Mouse (Mus musculus): ENCODE results near the gene Ang2. TPM values are rescaled to one million over a fixed set of nuclear protein-coding genes. Genes with fewer than 3 reads are reported as not detected.
"Not testable (repeated sequence)": the region's sequence is repeated elsewhere in the genome, so short reads cannot be mapped to it uniquely, and the experiment has no call there.

The Ang2 gene
- not detected in 2 replicates for polyA plus RNA-seq (2016; fragmentation: Nextera tagmentation; extraction: Ambion mirVana)

- no peak within 1 kb of the TSS for H3K27ac ChIP-seq
- DNase-seq (ENCODE audit: low spot score), result no peak
- no peaks in the 10 kb centered on the region for H3K36me3 ChIP-seq
- H3K27me3 ChIP-seq (ENCODE audit: insufficient read depth, poor library complexity, severe bottlenecking), result no peaks in the 10 kb centered on the region
- no peaks in the 10 kb centered on the region for H3K9me3 ChIP-seq
- H3K4me1 ChIP-seq, result no peaks in the 10 kb centered on the region
- WGBS, result 71% methylated on average over 5 of the region's 5 CpGs
- no peak within 1 kb of the TSS for H3K4me3 ChIP-seq
These were observed at the start of gene Ang2 for GRCm38 (mm10) chr14:51199098-51200023. Ang2 (minus strand) TSS chr14:51199148.

DNA sequence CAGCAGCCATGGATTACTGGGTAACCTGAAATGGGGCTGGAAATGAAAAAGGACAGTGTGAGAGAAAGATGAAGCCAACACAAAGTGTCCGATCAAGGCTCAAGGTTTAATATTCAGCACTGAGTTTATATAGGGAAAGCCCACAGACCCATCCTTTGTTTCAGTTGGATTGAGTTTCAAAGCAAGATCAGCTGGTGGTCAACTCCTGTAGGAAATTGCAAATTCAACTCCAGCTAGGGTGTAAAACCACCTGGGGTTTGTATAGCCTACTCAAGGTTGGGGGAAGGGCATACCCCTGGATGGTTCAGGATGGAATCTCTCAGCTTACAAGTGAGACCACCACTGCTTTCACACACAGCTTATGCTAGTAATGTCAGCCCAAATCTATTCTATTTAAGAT, 48.8 kb upstream of the Ang2 start:
- Histone ChIP-seq H3K36me3 (no peaks in the 10 kb centered on the region), H3K4me1 (no peaks in the 10 kb centered on the region), H3K4me3 (no peak overlapping the region), H3K9me3 (no peaks in the 10 kb centered on the region), H3K27me3 (ENCODE audit: insufficient read depth, poor library complexity, severe bottlenecking) (no peaks in the 10 kb centered on the region), H3K27ac (no peak overlapping the region)
- WGBS, result 76% methylated on average over 1 of the region's 1 CpGs
- DNase-seq (ENCODE audit: low spot score), result no peak

DNA sequence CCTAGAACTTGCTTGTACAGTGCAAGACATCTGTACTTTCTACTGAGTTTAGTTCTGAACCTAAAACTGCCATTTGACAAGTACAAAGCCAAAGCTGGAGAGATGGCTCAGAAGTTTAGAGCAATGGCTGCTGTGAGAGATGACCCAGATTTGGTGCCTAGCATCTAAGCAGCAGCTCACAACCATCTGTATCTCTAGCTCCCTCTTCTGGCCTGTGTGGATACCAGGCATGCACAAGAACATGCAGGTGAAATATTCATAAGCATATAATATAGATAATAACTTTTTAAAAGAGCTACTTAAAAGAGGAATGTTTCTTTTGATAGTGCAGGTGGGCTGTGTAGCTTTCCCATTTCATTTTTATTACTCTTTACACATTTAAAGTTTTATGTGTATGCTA, 42.0 kb upstream of the Ang2 start:
- H3K9me3 ChIP-seq, result no peaks in the 10 kb centered on the region
- no peaks in the 10 kb centered on the region for H3K4me1 ChIP-seq
- no peak overlapping the region for H3K27ac ChIP-seq
- H3K27me3 ChIP-seq (ENCODE audit: insufficient read depth, poor library complexity, severe bottlenecking), result no peaks in the 10 kb centered on the region
- no peak for DNase-seq (ENCODE audit: low spot score)
- no peak overlapping the region for H3K4me3 ChIP-seq
- H3K36me3 ChIP-seq, result no peaks in the 10 kb centered on the region

DNA sequence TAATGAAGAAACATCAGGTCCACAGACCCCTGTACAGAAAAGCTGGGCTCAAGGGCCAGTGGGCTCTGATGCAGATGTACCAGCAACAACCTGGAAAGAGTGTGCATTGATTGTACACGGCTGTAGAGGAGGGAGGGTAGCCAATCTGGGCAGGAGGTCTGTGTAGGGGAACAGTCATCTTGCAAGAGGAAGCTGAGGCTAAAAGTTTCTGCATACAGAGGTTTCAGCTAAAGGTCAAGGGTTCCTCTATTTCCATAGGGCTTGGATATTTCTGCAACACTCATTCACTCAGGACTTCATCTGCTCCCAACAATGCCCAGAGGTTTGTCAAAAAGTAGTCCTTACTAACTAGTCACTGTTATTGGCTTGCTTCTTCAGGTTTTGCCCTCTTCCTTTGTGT, 38.5 kb upstream of the Ang2 start:
- DNase-seq (ENCODE audit: low spot score); H3K4me1 ChIP-seq; H3K27ac ChIP-seq; H3K9me3 ChIP-seq; H3K36me3 ChIP-seq; H3K27me3 ChIP-seq (ENCODE audit: insufficient read depth, poor library complexity, severe bottlenecking); H3K4me3 ChIP-seq: not testable (repeated sequence)
- WGBS, result 78% methylated on average over 1 of the region's 1 CpGs

- 67% methylated on average over 4 of the region's 4 CpGs for WGBS
These were observed 30.7 kb upstream of the Ang2 start for GRCm38 (mm10) chr14:51229657-51230056.

GRCm38 (mm10) chr14:51220075-51220474, 21.1 kb upstream of the Ang2 start:
- 87% methylated on average over 3 of the region's 3 CpGs for WGBS
- DNase-seq (ENCODE audit: low spot score), result peak; percentile 10
- H3K4me1 ChIP-seq; H3K9me3 ChIP-seq; H3K4me3 ChIP-seq; H3K36me3 ChIP-seq; H3K27me3 ChIP-seq (ENCODE audit: insufficient read depth, poor library complexity, severe bottlenecking); H3K27ac ChIP-seq: not testable (repeated sequence)

More at GRCm38 (mm10) chr14:51229657-51230056, 30.7 kb upstream of the Ang2 start:
- DNase-seq (ENCODE audit: low spot score); H3K36me3 ChIP-seq; H3K9me3 ChIP-seq; H3K4me1 ChIP-seq; H3K4me3 ChIP-seq; H3K27me3 ChIP-seq (ENCODE audit: insufficient read depth, poor library complexity, severe bottlenecking); H3K27ac ChIP-seq: not testable (repeated sequence)

DNA sequence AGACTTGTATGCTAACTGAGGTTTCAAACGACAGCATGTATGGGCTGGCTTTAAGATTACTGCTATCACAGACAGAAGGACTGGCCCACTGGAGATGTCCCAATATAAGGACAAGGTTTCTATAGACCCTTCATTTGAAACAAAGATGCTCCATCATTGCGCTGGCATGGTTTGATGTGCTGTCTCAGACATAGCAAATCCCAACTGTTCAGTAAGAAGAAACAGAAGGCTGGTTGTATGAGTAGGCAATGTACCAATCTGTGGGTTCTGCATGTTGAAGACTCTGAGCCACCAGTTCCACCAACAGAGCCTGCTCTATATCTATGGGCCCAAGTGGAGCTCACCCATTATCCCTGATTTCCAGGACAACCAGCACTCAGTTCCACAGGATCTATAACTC, 4.2 kb upstream of the Ang2 start, which contains the start of gene Ear14:
TSS of gene Ear14 (plus strand) at position 277 of the 400 bp plus-strand sequence.
- no peaks in the 10 kb centered on the region for H3K27me3 ChIP-seq (ENCODE audit: insufficient read depth, poor library complexity, severe bottlenecking)
- H3K4me3 ChIP-seq, result no peak within 1 kb of the TSS
- no peaks in the 10 kb centered on the region for H3K9me3 ChIP-seq
- DNase-seq (ENCODE audit: low spot score), result no peak
- H3K27ac ChIP-seq, result no peak within 1 kb of the TSS
- 78% methylated on average over 2 of the region's 2 CpGs for WGBS
- H3K36me3 ChIP-seq, result no peaks in the 10 kb centered on the region
- no peaks in the 10 kb centered on the region for H3K4me1 ChIP-seq

DNA sequence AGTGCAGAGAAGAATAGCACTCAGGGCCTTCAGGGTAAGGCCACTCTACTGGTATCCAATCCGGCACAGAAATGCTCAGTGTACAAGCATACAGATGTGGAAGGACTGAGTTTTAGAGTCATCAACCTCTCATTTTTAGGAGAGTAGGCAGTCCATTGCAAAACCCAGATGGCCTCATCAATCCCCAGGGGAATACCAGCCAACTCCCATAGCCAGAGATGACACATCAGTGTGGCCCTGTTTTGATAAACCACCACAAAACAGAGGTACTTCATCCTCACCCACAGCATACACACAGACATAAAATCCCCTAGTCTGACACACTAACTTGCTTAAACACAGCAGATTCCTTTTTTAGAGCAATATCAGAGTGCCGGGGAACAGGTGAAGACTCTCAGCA, 1.5 kb upstream of the Ang2 start:
- Histone ChIP-seq H3K36me3 (no peaks in the 10 kb centered on the region), H3K4me3 (no peak overlapping the region), H3K9me3 (no peaks in the 10 kb centered on the region), H3K27me3 (ENCODE audit: insufficient read depth, poor library complexity, severe bottlenecking) (no peaks in the 10 kb centered on the region), H3K4me1 (no peaks in the 10 kb centered on the region), H3K27ac (no peak overlapping the region)
- WGBS, result 89% methylated on average over 2 of the region's 2 CpGs
- no peak for DNase-seq (ENCODE audit: low spot score)

DNA sequence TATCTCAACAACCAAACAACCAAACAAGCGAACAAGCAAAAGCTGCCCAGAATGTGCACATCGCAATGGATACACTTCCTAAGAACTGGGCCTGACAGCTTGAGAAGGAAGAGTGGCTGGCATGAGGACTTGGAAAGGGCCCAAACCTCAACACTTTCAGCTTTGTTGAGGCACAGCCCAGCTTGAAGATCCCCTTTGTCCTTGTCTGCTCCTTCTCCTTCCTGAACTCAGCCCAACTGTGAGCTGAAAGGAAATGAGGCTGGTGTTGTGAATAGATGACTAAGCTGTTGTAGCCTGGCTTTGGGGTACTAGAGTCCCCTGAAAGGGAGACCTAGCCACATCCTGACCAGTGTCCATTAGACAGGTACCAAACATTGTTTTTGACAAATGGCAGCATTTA, 1.1 kb upstream of the Ang2 start:
- Histone ChIP-seq H3K27ac (no peak overlapping the region), H3K4me3 (no peak overlapping the region), H3K4me1 (no peaks in the 10 kb centered on the region), H3K27me3 (ENCODE audit: insufficient read depth, poor library complexity, severe bottlenecking) (no peaks in the 10 kb centered on the region), H3K9me3 (no peaks in the 10 kb centered on the region), H3K36me3 (no peaks in the 10 kb centered on the region)
- WGBS, result 94% methylated on average over 2 of the region's 2 CpGs
- DNase-seq (ENCODE audit: low spot score), result no peak

- WGBS, result 81% methylated on average over 4 of the region's 4 CpGs
- DNase-seq (ENCODE audit: low spot score), result no peak
- H3K27me3 ChIP-seq (ENCODE audit: insufficient read depth, poor library complexity, severe bottlenecking), result no peaks in the 10 kb centered on the region
- H3K4me1 ChIP-seq, result no peaks in the 10 kb centered on the region
- no peaks in the 10 kb centered on the region for H3K36me3 ChIP-seq
- H3K9me3 ChIP-seq, result no peaks in the 10 kb centered on the region
- no peak overlapping the region for H3K27ac ChIP-seq
- no peak overlapping the region for H3K4me3 ChIP-seq
These were observed 3.3 kb downstream of the Ang2 start for GRCm38 (mm10) chr14:51195681-51196080.

DNA sequence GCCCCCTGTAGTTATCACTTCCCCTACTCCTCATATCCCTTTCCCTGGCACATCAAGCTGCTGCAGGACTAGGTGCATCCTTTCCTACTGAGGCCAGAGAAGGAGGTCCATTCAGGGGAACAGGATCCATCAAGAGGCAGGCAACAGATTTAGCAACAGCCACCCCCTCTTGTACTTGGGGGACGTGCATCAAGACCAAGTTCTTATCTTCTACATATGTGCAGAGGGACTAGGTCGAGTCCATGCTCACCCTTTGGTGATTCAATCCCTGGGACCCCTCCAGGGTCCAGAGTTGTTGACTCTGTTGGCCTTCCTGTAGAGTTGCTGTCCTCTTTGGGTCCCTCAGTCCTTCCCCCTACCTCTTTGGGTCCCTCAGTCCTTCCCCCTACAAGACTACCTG, 17.9 kb downstream of the Ang2 start:
- H3K36me3 ChIP-seq; H3K4me1 ChIP-seq; H3K4me3 ChIP-seq; H3K9me3 ChIP-seq; H3K27me3 ChIP-seq (ENCODE audit: insufficient read depth, poor library complexity, severe bottlenecking); H3K27ac ChIP-seq: not testable (repeated sequence)
- WGBS, result 71% methylated on average over 2 of the region's 2 CpGs
- peak; percentile 58 for DNase-seq (ENCODE audit: low spot score)

- Histone ChIP-seq H3K27ac (no peak overlapping the region), H3K27me3 (ENCODE audit: insufficient read depth, poor library complexity, severe bottlenecking) (no peaks in the 10 kb centered on the region), H3K4me3 (no peak overlapping the region), H3K9me3 (no peaks in the 10 kb centered on the region), H3K4me1 (no peaks in the 10 kb centered on the region), H3K36me3 (no peaks in the 10 kb centered on the region)
- no peak for DNase-seq (ENCODE audit: low spot score)
- WGBS, result 78% methylated on average over 4 of the region's 4 CpGs
These were observed 25.1 kb downstream of the Ang2 start for GRCm38 (mm10) chr14:51173843-51174242.

- not testable (repeated sequence) for H3K27me3 ChIP-seq (ENCODE audit: insufficient read depth, poor library complexity, severe bottlenecking); H3K4me3 ChIP-seq; H3K36me3 ChIP-seq; H3K27ac ChIP-seq; H3K4me1 ChIP-seq; DNase-seq (ENCODE audit: low spot score); H3K9me3 ChIP-seq
- WGBS, result 53% methylated on average over 4 of the region's 4 CpGs
These were observed 26.0 kb downstream of the Ang2 start for GRCm38 (mm10) chr14:51172947-51173346.

Data from heart, embryonic 10.5 days (tissue).